Mouse (Mus musculus): ENCODE measurements around the gene Crxos.

Gene Crxos

DNA sequence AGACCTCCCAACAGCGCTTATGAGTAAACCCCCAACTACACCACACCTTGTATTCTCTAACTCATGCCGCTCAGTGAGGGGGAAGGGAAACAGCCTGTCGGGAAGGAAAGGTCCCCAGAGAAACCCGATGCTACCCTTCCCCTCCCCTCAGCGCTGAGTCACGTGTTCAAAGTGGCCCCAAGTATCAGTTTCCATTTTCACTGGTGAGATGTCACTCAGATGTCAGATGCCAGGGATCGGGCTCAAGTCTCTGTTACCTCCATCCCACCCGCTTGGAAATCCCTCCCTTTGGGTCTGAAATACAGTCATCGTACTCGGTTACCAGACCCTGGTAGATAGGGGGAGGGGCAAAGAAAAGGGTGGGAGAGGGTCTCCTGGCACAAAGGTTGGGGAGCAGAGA is 39.4 kb downstream of the Crxos start:
- DNase-seq (ENCODE audit: low spot score), result no peak

DNA sequence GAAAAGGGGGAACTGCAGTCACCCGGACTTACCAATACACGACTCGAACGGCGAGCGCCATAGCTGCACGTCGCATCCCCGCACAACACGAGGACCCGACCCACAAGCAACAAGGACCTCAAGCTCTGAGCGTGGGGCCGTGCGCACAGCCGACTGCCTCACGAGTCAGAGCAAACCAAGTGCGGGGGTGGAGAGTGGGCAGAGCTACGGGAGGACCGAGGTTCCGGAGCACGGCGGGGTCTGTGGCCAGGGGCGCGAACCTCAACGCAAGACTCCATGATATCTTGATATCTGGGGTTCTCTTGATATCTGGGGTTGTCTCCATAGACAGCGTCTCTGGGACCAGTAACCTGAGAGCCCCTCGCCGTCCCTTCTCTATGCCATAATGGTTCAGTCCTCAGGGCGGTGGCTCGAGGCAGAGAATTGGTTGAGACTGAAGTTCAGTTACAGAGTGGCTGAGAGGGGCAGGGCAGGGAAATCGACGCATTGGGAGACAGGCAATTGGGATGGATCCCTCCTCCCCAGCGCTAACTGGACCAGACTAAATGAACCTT is 39.9 kb downstream of the Crxos start, which contains the start of gene Selenow:
Gene Selenow (minus strand): TSS at position 183 of the 554 bp plus-strand sequence.
- peak; percentile 89 for DNase-seq (ENCODE audit: low spot score)

DNA sequence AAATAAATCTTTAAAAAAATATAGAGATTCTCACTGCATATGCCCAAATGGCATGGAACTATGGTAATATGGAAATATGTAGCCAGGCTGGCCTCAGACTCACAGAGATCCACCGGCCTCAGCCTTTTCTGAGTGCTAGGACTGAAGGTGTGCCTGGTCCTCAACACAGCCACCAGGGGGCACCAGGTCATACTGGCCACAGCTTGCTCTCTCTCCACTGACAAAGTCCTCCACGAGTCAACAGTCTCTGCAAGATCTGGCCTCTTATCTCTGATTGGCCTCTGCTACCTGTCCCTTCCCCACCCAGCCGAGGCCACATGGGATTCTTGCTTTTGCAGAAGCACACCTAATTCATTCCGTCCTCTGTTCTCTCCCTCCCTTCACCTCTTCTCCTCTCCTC is 47.5 kb downstream of the Crxos start:
- no peak for DNase-seq (ENCODE audit: low spot score)

DNA sequence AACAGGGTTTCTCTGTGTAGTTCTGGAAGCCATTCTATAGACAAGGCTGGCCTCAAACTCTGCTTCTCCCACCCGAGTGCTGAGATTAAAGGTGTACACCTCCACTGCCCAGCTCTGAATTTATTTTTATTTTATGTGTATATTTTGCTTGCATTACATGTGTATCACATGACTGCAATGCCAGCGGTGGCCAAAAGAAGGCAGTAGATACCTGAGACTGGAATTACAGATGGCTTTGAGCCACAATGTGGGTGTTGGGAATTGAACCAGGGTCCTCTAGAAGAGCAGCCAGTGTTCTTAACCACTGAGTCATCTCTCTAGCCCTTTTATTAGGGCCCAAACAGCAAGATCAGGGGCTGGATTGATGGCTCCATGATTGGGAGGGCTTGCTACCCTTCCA is 48.1 kb downstream of the Crxos start:
- DNase-seq (ENCODE audit: low spot score), result no peak

DNA sequence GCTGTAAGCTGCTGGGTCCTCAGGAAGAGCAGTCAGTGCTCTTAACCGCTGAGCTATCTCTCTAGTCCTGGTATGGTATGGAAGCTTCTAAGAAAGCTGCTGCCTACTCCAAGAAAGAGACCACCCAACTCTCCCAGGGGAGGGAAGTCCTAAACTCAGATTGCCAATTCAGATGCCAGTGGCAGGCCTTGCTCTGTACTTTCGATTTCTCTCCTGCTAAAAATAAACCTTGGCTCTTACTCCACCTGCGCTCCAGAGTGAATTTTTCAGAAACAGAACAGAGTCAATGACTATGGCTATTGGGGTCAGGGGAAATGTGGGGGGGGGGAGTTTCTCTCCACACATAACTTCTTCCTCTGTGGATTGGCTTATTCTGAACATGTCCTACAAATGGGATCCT is 49.2 kb downstream of the Crxos start:
- DNase-seq (ENCODE audit: low spot score), result no peak

DNA sequence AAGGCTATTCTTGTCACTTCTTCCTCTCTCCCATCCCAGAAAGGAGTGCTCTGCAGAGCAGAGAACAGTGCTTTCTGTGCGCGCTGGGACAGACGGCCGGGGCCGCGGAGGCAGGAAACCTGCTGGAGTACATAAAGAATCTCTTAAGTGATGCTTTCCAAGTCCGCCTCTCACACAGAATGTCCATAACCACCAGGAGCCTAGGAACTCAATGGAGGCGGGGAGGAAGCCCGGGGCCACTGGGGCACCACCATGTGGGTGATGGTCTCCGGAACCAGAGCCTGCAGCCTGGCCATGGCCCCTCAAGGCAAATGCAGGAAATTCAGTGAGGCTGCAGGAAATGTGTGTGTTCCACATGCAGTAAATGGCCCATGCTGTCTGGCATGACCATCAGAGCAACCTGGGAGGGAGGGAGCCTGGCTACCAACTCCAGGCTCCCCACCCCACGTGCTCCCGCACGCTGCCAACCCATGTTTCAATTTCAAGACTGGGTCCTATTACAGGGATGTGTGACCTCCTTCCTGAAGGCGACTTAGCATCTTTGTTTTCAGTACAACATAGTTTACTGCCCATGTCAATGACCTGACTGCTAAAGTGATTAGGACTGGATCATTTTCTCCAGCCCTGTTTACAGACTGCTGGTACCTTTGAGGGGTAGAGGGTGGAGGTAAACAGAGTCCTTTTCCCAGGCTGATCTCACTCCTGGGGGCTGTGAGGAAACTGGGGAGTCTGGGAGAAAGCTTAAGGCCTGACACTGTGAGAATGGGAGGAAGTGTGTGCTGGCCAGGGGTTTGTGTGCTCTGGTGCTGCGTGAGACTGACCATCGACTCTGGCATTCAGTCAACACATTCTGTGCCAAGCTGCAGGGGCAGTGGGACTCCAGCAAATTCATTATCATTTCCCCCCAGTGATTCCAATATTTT is 51.3 kb downstream of the Crxos start:
- no peak for DNase-seq (ENCODE audit: low spot score)

DNA sequence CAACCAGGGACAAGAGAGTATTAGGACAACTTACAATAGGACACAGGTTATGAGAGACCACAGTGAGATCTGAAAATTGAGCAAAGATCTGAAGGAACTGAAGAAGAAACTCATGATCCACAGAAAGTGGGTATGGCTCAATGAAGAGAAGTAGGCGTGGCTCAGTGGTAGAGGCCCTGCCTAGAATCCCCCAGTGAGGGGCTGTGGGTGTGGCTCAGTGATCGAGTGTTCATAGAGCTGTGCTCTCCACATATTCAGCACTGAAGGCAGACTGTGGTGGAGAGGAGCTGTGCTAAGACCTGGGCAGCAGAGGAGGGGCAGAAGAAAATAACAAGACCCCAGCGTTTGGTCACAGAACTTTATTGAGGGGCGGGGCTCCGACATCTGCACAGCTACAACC is 55.1 kb downstream of the Crxos start:
- DNase-seq (ENCODE audit: low spot score), result no peak

DNA sequence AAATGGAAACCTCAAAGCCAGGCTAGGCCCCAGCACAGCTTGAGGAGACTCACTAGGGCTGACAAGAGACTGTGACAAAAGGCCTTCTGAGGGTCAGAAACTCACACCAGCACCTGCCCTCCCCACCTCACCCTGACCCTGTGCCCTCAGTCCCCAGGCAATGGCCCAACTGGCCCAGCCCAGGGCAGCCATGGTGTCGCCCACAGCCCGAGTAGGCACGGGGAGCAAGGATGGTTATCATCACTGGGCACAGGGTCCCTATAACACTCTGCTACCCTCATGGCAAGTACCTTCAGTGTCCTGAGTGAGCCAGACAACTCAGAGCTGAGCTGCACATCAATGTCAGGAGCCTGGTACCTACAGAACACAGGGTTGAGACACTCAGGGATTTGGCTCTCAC is 56.2 kb downstream of the Crxos start:
- DNase-seq (ENCODE audit: low spot score), result no peak

DNA sequence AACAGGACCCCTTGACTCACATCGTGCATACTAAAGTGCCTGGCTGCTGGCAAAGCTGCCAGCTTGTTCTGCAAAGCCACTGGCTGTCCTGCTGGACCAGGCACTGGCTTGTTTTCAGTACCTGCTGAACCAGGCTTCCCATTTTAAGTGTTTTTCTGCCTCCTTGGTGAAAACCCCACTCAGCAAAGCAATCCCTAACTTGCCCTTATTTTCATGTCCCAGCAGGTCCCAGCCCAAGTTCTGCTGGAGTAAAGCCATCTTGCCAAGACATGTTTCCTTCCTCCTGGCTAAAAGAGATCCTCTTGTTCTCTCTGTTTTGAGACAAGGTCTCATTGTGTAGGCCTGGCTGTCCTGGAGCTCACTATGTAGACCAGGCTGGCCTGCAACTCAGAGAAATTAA is 61.9 kb downstream of the Crxos start:
- no peak for DNase-seq (ENCODE audit: low spot score)

DNA sequence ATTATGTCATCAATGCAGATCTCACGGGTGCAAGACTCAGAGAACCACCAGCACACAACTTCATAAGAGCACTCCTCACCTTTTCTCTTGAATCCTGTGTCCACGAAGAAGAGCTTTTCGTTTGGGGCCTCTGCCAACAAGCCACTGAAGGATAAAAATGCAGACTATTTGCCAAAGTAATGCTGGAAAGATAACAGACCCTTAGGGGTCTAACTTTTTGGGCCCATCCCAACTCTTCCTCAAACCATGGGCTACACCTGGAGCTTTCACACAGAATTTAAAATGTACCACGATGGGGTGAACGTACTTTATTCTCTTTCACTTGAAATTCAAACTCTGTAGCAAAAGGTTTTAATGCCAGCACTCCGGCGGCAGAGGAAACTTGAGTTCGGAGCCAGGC is 62.8 kb downstream of the Crxos start:
- no peak for DNase-seq (ENCODE audit: low spot score)

DNA sequence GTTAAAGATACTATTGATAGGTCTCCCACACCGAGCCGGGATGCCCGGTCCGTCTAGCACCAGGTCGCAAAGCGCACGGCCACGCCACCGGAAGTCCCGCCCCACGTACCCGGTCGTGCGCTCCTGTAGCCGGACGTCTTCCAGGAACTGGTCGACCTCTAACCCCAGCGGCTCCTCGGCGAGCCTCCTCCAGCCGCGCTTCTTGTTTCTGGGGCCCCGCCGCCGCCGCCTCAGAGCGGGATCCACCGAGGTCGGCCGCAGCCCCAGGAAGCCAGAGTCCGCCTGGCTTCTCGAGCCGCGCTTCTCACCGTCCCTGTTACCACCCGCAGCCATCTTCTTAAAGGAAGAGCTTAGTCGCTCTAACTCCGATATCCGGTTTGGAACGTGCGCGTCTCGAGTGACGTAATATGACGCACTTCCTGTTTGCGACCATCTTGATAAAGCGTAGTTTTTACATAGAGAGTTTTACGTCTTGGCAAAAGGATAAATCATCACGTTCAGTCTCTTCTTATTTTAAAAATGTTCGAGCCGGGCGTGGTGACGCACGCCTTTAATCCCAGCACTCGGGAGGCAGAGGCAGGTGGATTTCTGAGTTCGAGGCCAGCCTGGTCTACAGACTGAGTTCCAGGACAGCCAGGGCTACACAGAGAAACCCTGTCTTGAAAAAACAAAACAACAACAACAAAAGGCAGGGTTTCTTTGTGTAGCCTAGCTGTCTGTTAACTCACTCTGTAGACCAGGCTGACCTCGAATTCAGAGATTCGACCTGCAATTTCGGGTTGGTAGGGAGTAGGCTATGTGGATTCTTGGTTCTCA is 63.5 kb downstream of the Crxos start, which contains the start of gene Nop53:
Gene Nop53 (minus strand): TSS at position 354 of the 816 bp plus-strand sequence.
- DNase-seq (ENCODE audit: low spot score), result peak; percentile 98

DNA sequence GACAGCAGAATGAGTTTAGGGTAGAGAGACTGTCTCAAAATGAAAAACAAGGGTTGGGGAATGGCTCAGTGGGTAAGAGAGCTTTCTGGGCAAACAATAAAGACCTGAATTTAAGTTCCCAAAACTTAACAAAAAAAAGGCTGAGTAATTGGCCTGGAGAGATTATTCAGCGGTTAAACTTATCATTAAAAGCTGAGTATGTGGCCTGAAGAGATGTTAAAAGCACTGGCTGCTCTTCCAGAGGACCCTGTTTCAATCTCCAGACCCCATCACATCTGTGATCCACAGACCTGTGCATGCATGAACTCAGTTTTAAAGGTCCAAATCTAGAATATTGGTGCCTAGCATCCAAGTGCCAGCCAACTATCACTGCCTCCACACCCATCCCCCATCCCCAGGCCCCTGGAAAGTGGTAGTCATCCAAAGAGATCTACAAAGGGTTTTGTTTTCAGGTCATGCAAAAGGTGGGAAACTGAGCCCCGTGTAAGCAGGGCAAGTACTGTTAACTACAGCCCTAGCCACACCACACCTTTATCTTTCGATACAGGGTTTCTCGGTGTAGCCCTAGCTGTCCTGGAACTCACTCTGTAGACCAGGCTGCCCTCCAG is 65.3 kb downstream of the Crxos start:
- DNase-seq (ENCODE audit: low spot score), result no peak

DNA sequence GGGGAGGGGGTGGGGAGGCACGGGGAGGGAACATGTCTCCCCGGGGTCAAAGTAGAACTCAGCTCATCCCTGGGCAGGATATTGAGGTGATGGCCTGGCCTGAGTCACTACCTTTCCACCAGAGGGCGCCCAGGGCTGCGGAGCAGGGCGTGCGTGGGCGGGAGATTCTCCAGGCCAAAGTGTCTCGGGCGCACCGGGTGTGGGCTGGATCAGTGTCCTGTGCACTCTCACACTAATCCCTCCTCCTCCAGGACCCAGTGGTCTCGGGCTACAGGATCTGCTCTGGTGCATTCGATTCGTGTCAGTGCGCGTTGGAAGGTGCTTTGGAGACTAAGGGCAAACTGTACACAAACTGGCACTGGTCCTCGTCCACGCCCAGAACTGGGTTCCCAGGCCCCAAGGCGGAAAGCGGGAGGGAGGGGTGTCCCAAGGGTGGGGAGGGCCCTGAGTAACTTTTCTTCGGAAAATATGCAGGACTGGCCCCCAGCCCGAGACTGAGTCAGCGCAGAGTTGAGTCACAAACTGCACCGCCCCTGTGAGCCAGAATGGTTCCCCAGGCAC is 66.0 kb downstream of the Crxos start:
- DNase-seq (ENCODE audit: low spot score), result peak; percentile 29

DNA sequence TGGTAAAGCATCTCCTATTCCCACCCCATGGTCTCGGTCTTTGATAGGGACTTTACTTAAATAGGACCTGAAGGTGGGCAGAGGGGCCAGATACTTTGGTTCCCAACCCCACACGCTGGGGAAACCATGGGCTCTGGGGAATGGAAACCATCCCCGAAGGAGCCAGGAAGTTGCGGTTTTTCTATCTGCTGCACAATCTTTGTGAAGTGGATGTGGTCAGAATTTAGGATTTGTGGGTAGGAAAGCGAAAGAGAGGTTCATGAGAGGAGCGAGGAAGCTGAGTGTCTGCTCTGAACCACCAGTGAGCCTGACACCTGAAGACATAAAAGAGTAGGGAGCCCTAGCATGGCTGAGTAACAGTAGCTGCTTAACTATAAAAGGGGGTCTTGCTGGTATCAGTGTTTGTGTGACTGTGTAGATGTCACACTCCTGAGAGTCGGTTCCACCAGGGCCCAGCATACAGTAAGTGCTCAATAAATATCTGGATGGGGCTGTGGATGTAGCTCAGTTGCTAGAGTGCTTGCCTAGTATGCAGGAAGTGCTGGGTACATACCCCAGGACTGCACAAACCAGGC is 66.9 kb downstream of the Crxos start:
- no peak for DNase-seq (ENCODE audit: low spot score)

DNA sequence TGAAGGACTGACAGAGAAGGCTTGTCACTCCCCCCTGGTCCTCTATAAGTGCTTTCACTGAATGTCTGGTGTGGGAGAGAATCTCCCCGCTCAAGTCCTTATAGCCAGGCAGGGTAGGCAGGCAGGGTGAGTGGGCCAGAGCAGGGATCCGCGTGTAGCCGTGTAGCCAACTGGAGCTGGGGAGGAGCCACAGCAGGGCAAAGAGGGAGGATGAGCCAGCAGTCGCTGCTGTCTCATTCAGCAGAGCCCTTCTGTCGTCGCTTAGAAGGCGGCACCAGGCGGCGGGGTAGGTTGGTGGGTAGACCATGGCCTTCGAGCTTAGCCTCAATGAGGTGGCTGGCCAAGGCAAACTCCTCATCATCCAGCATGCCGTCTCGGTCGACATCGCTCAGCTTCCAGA is 67.6 kb downstream of the Crxos start:
- no peak for DNase-seq (ENCODE audit: low spot score)

DNA sequence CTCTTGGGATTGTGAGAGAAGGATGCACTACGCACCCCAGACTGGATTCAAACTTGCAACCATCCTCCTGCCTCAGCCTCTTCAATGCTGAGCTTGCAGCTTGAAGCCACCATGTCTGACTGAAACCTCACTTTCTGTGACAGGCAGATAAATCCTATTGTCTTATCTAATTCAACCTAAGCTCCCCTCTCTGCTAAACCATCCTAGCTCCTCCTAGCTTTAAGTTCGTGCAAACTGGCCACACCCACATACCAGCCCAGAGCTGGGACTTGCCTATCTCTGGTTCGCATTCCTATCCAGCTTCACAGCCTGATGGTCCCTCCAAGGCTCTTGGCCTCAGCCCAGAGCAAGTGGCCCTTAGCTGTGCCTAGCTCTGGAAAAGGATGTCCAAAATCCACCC is 70.0 kb downstream of the Crxos start:
- no peak for DNase-seq (ENCODE audit: low spot score)
